Mouse (Mus musculus): ENCODE measurements at regions not wholly inside any gene's neighbourhood (a gene's known extent, or its start where the extent isn't known, plus 50 kb on each side); places are given as distances from the start of the nearest gene placed in this dataset.

- Histone ChIP-seq H3K4me1 (ENCODE audit: control insufficient read depth, insufficient read depth, low read length) (peaks cover 2% of the 10 kb centered on the region; the same call in 1 of the 2 replicates), H3K27ac (ENCODE audit: control insufficient read depth, insufficient read depth, low read depth, low read length) (no peak overlapping the region), H3K36me3 (ENCODE audit: control insufficient read depth, insufficient read depth, low read length) (no peaks in the 10 kb centered on the region), H3K27me3 (ENCODE audit: control insufficient read depth, insufficient read depth, low read length) (no peaks in the 10 kb centered on the region), H3K4me3 (ENCODE audit: control insufficient read depth, low read depth, low read length) (no peak overlapping the region)
- TF ChIP-seq POLR2A (IDR thresholded peaks at IDR 0.05; ENCODE audit: control insufficient read depth, low read depth, low read length) (no peak), CTCF (IDR thresholded peaks at IDR 0.05; ENCODE audit: control insufficient read depth, insufficient read depth, insufficient replicate concordance, low read depth, low read length) (no peak)
Measured at GRCm38 (mm10) chr5:119257374-119258120, 412.9 kb upstream of the Tbx3 start.

GRCm38 (mm10) chr5:119258831-119259230 is 411.6 kb upstream of the Tbx3 start:
- Histone ChIP-seq H3K4me3 (ENCODE audit: control insufficient read depth, low read depth, low read length) (no peak overlapping the region), H3K36me3 (ENCODE audit: control insufficient read depth, insufficient read depth, low read length) (no peaks in the 10 kb centered on the region), H3K4me1 (ENCODE audit: control insufficient read depth, insufficient read depth, low read length) (peaks cover 2% of the 10 kb centered on the region; the same call in 1 of the 2 replicates), H3K27me3 (ENCODE audit: control insufficient read depth, insufficient read depth, low read length) (no peaks in the 10 kb centered on the region), H3K27ac (ENCODE audit: control insufficient read depth, insufficient read depth, low read depth, low read length) (no peak overlapping the region)
- TF ChIP-seq POLR2A (IDR thresholded peaks at IDR 0.05; ENCODE audit: control insufficient read depth, low read depth, low read length) (no peak), CTCF (IDR thresholded peaks at IDR 0.05; ENCODE audit: control insufficient read depth, insufficient read depth, insufficient replicate concordance, low read depth, low read length) (no peak)

- Histone ChIP-seq H3K4me1 (ENCODE audit: control insufficient read depth, insufficient read depth, low read length) (peaks cover 2% of the 10 kb centered on the region; the same call in 1 of the 2 replicates), H3K27me3 (ENCODE audit: control insufficient read depth, insufficient read depth, low read length) (no peaks in the 10 kb centered on the region), H3K27ac (ENCODE audit: control insufficient read depth, insufficient read depth, low read depth, low read length) (no peak overlapping the region), H3K4me3 (ENCODE audit: control insufficient read depth, low read depth, low read length) (no peak overlapping the region), H3K36me3 (ENCODE audit: control insufficient read depth, insufficient read depth, low read length) (no peaks in the 10 kb centered on the region)
- TF ChIP-seq CTCF (IDR thresholded peaks at IDR 0.05; ENCODE audit: control insufficient read depth, insufficient read depth, insufficient replicate concordance, low read depth, low read length) (no peak), POLR2A (IDR thresholded peaks at IDR 0.05; ENCODE audit: control insufficient read depth, low read depth, low read length) (no peak)
Measured at GRCm38 (mm10) chr5:119265149-119265890, 405.1 kb upstream of the Tbx3 start.

GRCm38 (mm10) chr5:119271234-119271852 is 399.1 kb upstream of the Tbx3 start:
- peaks cover 6% of the 10 kb centered on the region for H3K4me1 ChIP-seq (ENCODE audit: control insufficient read depth, insufficient read depth, low read length)
- no peak overlapping the region for H3K4me3 ChIP-seq (ENCODE audit: control insufficient read depth, low read depth, low read length)
- no peaks in the 10 kb centered on the region for H3K27me3 ChIP-seq (ENCODE audit: control insufficient read depth, insufficient read depth, low read length)
- H3K36me3 ChIP-seq (ENCODE audit: control insufficient read depth, insufficient read depth, low read length) = no peaks in the 10 kb centered on the region
- H3K27ac ChIP-seq (ENCODE audit: control insufficient read depth, insufficient read depth, low read depth, low read length) = no peak overlapping the region
- TF ChIP-seq CTCF (IDR thresholded peaks at IDR 0.05; ENCODE audit: control insufficient read depth, insufficient read depth, insufficient replicate concordance, low read depth, low read length) (no peak), POLR2A (IDR thresholded peaks at IDR 0.05; ENCODE audit: control insufficient read depth, low read depth, low read length) (no peak)

GRCm38 (mm10) chr5:119273203-119273602 is 397.3 kb upstream of the Tbx3 start:
- TF ChIP-seq POLR2A (IDR thresholded peaks at IDR 0.05; ENCODE audit: control insufficient read depth, low read depth, low read length) = no peak
- no peak overlapping the region for H3K4me3 ChIP-seq (ENCODE audit: control insufficient read depth, low read depth, low read length)
- H3K36me3 ChIP-seq (ENCODE audit: control insufficient read depth, insufficient read depth, low read length) = no peaks in the 10 kb centered on the region
- no peak overlapping the region for H3K27ac ChIP-seq (ENCODE audit: control insufficient read depth, insufficient read depth, low read depth, low read length)
- no peaks in the 10 kb centered on the region for H3K27me3 ChIP-seq (ENCODE audit: control insufficient read depth, insufficient read depth, low read length)
- peaks cover 6% of the 10 kb centered on the region for H3K4me1 ChIP-seq (ENCODE audit: control insufficient read depth, insufficient read depth, low read length)

- Histone ChIP-seq H3K27me3 (ENCODE audit: control insufficient read depth, insufficient read depth, low read length) (no peaks in the 10 kb centered on the region), H3K4me3 (ENCODE audit: control insufficient read depth, low read depth, low read length) (no peak overlapping the region), H3K27ac (ENCODE audit: control insufficient read depth, insufficient read depth, low read depth, low read length) (no peak overlapping the region), H3K36me3 (ENCODE audit: control insufficient read depth, insufficient read depth, low read length) (no peaks in the 10 kb centered on the region), H3K4me1 (ENCODE audit: control insufficient read depth, insufficient read depth, low read length) (peaks cover 6% of the 10 kb centered on the region)
- TF ChIP-seq CTCF (IDR thresholded peaks at IDR 0.05; ENCODE audit: control insufficient read depth, insufficient read depth, insufficient replicate concordance, low read depth, low read length) = no peak
Measured at GRCm38 (mm10) chr5:119273615-119274014, 396.9 kb upstream of the Tbx3 start.

- Histone ChIP-seq H3K27ac (ENCODE audit: control insufficient read depth, insufficient read depth, low read depth, low read length) (no peak overlapping the region), H3K36me3 (ENCODE audit: control insufficient read depth, insufficient read depth, low read length) (no peaks in the 10 kb centered on the region), H3K4me1 (ENCODE audit: control insufficient read depth, insufficient read depth, low read length) (peaks cover 8% of the 10 kb centered on the region), H3K27me3 (ENCODE audit: control insufficient read depth, insufficient read depth, low read length) (no peaks in the 10 kb centered on the region), H3K4me3 (ENCODE audit: control insufficient read depth, low read depth, low read length) (no peak overlapping the region)
- TF ChIP-seq POLR2A (IDR thresholded peaks at IDR 0.05; ENCODE audit: control insufficient read depth, low read depth, low read length) = no peak
- TF ChIP-seq CTCF (IDR thresholded peaks at IDR 0.05; ENCODE audit: control insufficient read depth, insufficient read depth, insufficient replicate concordance, low read depth, low read length) = no peak
Measured at GRCm38 (mm10) chr5:119274817-119275494, 395.5 kb upstream of the Tbx3 start.
